Mouse (Mus musculus) lung, adult 2 months (tissue): ENCODE results near the gene G6pc3. TPM values are rescaled to one million over a fixed set of nuclear protein-coding genes. Genes with fewer than 3 reads are reported as not detected.

Source experiments
- DNase-seq: peaks from one replicate; pipeline ENCODE4 v3.0.0; 2022
- H3K4me1 ChIP-seq: fragments of 200-500 bp; 2 replicates; pipeline ENCODE4 v1.6.1; 2011; ENCODE audit warnings: low read length; ENCODE audit not compliant: control insufficient read depth, insufficient read depth
- H3K4me3 ChIP-seq: fragments of 200-500 bp; replicated peaks from 2 replicates; pipeline ENCODE3; 2011; ENCODE audit warnings: low read depth, mild to moderate bottlenecking, control low read depth, low read length; ENCODE audit errors: extremely low read depth
- CTCF ChIP-seq: fragments of 200-500 bp; IDR thresholded peaks from 2 replicates; pipeline ENCODE4 v1.5.1; 2011; ENCODE audit warnings: mild to moderate bottlenecking, low read length, control low read depth; ENCODE audit not compliant: insufficient read depth
- POLR2A ChIP-seq: fragments of 200-500 bp; IDR thresholded peaks from 2 replicates; pipeline ENCODE4 v1.6.1; 2011; ENCODE audit warnings: low read depth, mild to moderate bottlenecking, control low read depth, low read length, borderline replicate concordance; ENCODE audit errors: extremely low read depth
- WGBS: fragments of 180-500 bp; shearing (Covaris S2); methylation state at CpG from one replicate; pipeline ENCODE4 v1.1.7; 2018; 5-methylcytosine and 5-hydroxymethylcytosine counted together
- polyA plus RNA-seq: library from polyadenylated mRNA; depleted of rRNA; stranded (reverse); fragments of >200 nt; gene quantifications from 2 replicates; pipeline ENCODE4 v1.2.3, GENCODE M21; 2012; rRNA removed

G6pc3 gene
- polyA plus RNA-seq, 1 experiment: 82.5 TPM

DNA sequence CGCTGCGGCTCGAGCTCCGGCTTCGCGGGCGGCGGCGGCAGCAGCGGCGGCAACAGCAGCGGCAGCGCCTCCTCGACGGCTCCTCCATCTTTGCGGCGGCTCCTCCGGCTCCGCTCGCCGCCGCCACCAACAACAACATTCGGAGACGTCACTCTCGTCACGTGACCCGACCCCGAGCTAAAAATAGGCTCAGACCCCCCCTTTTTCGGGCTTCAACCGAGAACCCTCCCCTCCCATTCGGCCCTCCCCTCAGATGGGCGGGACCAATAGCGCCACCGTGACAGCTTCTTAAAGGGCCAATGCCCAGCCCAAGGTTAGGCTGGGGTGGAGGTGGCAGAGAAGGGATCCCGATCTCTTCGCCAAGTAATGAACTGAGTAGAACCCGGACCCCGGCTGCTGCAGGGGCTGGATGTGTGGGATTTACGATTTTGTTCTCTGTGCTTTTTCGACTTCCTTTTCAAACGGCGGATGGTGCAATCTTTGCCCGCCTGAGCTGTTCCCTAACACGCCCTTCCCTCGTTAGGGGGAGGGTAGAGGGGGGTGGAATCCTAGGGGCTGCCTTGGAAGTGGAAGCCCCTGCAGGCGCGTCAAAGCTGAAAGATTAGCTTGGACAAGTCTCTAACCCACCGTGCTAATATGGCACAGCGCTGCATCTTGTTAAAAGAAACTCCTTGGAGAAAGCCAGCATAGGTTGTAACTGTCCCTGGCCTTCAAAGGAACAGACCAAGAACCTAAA lies 40.8 kb downstream of the G6pc3 start, which contains the start of gene Hdac5:
TSS of gene Hdac5 (minus strand) at position 161 of the 736 bp plus-strand sequence.
- peaks cover 32% of the 10 kb centered on the region for H3K4me1 ChIP-seq
- TF ChIP-seq CTCF: no peak
- TF ChIP-seq POLR2A: peak; percentile 55; the same call in 1 of the 2 replicates
- WGBS: under 1% methylated on average over 49 of the region's 49 CpGs
- DNase-seq: peak; percentile 99
- H3K4me3 ChIP-seq: peak within 1 kb of the TSS; percentile 91

DNA sequence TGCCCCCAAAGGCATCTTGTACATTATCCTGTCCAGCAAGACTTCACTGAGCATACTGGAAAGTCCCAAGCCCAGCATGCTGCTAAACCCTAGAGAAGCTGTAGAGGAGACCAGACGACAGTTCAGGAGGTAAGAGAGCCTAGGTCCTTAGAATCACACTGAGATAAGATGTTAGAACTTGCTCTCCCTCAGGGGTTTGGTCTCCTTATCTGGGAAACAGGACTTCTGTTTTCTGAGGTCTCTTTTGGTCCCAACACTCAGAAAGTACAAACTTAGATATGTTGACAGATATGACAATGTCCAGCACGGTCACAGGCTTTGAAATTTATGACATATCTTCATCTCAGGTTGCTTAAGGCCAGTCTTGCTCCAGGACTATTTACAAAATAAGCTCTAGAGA lies 46.6 kb downstream of the G6pc3 start:
- no peak for DNase-seq
- TF ChIP-seq CTCF (no peak), POLR2A (no peak)
- Histone ChIP-seq H3K4me3 (no peak overlapping the region), H3K4me1 (no peaks in the 10 kb centered on the region)
- WGBS: 56% methylated on average over 2 of the region's 2 CpGs

- no peak for DNase-seq
- no peak overlapping the region for H3K4me3 ChIP-seq
- WGBS: 76% methylated on average over 6 of the region's 6 CpGs
- no peaks in the 10 kb centered on the region for H3K4me1 ChIP-seq
- TF ChIP-seq CTCF (no peak), POLR2A (no peak)
Observed at GRCm38 (mm10) chr11:102240636-102241035, 51.2 kb downstream of the G6pc3 start.

GRCm38 (mm10) chr11:102241246-102241645 lies 51.8 kb downstream of the G6pc3 start:
- H3K4me1 ChIP-seq: no peaks in the 10 kb centered on the region
- H3K4me3 ChIP-seq: no peak overlapping the region
- TF ChIP-seq CTCF (no peak), POLR2A (no peak)
- whole genome bisulfite sequencing: 75% methylated on average over 5 of the region's 5 CpGs
- no peak for DNase-seq

- Histone ChIP-seq H3K4me1 (no peaks in the 10 kb centered on the region), H3K4me3 (no peak overlapping the region)
- DNase-seq: no peak
- TF ChIP-seq POLR2A (no peak), CTCF (no peak)
- 58% methylated on average over 5 of the region's 5 CpGs for WGBS
Observed at GRCm38 (mm10) chr11:102241874-102242273, 52.5 kb downstream of the G6pc3 start.

Other genes with a start within 250 kb of the G6pc3 start
- 2.0 and 2.2 TPM in 2 replicates for gene Sost, start 222.6 kb upstream of the G6pc3 start, polyA plus RNA-seq
- gene Cfap97d1, start 205.3 kb upstream of the G6pc3 start, polyA plus RNA-seq: not detected in 2 replicates
- 176 and 296 TPM in 2 replicates for gene Dusp3, start 202.6 kb upstream of the G6pc3 start, polyA plus RNA-seq
- 2.4 and 4.0 TPM in 2 replicates for gene Mpp3, start 161.2 kb upstream of the G6pc3 start, polyA plus RNA-seq
- 7.8 and 12.0 TPM in 2 replicates for gene Cd300lg, start 148.1 kb upstream of the G6pc3 start, polyA plus RNA-seq
- 12.8 and 14.4 TPM in 2 replicates for gene Mpp2, start 101.1 kb upstream of the G6pc3 start, polyA plus RNA-seq
- gene Ppy, start 88.3 kb upstream of the G6pc3 start, polyA plus RNA-seq: 6.3 and 9.8 TPM in 2 replicates
- 9.6 TPM in 1 of 2 replicates, not detected in the other for gene Pyy, start 81.8 kb upstream of the G6pc3 start, polyA plus RNA-seq
- gene Nags, start 44.1 kb upstream of the G6pc3 start, polyA plus RNA-seq: 0.41 and 0.72 TPM in 2 replicates
- gene Tmem101, start 33.2 kb upstream of the G6pc3 start, polyA plus RNA-seq: 20.5 and 26.7 TPM in 2 replicates
- gene Lsm12, start 4.3 kb upstream of the G6pc3 start, polyA plus RNA-seq: 20.8 and 30.6 TPM in 2 replicates
- gene Hdac5, start 40.5 kb downstream of the G6pc3 start, polyA plus RNA-seq: 140 and 160 TPM in 2 replicates
- gene BC030867, start 59.3 kb downstream of the G6pc3 start, polyA plus RNA-seq: 0.65 and 0.68 TPM in 2 replicates
- gene Asb16, start 79.1 kb downstream of the G6pc3 start, polyA plus RNA-seq: 0.15 and 1.8 TPM in 2 replicates
- gene Tmub2, start 95.3 kb downstream of the G6pc3 start, polyA plus RNA-seq: 46.3 and 53.4 TPM in 2 replicates
- 33.1 and 38.8 TPM in 2 replicates for gene Atxn7l3, start 107.0 kb downstream of the G6pc3 start, polyA plus RNA-seq
- gene Ubtf, start 130.1 kb downstream of the G6pc3 start, polyA plus RNA-seq: 23.9 and 27.7 TPM in 2 replicates
- 1.1 and 1.2 TPM in 2 replicates for gene Slc4a1, start 176.6 kb downstream of the G6pc3 start, polyA plus RNA-seq
- gene Rundc3a, start 203.8 kb downstream of the G6pc3 start, polyA plus RNA-seq: 1.9 and 2.8 TPM in 2 replicates
- 258 and 290 TPM in 2 replicates for gene Slc25a39, start 218.3 kb downstream of the G6pc3 start, polyA plus RNA-seq
- 220 and 257 TPM in 2 replicates for gene Grn, start 240.7 kb downstream of the G6pc3 start, polyA plus RNA-seq